Mouse (Mus musculus) MEL (cell line): ENCODE results near the gene Cbarp. TPM values are rescaled to one million over a fixed set of nuclear protein-coding genes. Genes with fewer than 3 reads are reported as not detected.
A peak's percentile ranks its signal among the peaks of the same experiment; 100 is the strongest.

ENCODE experiments used
- DNase-seq: peaks from one replicate; pipeline ENCODE4 v3.0.0; 2011; ENCODE audit warnings: low read depth, low spot score
- H3K27ac ChIP-seq: 2 replicates; pipeline ENCODE4 v1.5.1; 2012; ENCODE audit warnings: low read depth, mild to moderate bottlenecking, control low read depth, low read length, moderate library complexity; ENCODE audit not compliant: control insufficient read depth
- H3K27me3 ChIP-seq, 2 experiments: fragments of 150-350 bp in 1 of 2; sonication (generic) in 1 of 2; 2 replicates each; pipeline ENCODE4 v1.6.1; 2012; ENCODE audit warnings: low read length in 2 of 2, mild to moderate bottlenecking in 2 of 2, improper control_type of control experiment in 1 of 2, moderate library complexity in 1 of 2; ENCODE audit not compliant: insufficient read depth in 2 of 2, control insufficient read depth in 1 of 2
- H3K36me3 ChIP-seq, 2 experiments: 2 replicates each; pipeline ENCODE4 v1.6.1; 2012 to 2014; ENCODE audit warnings: low read length in 2 of 2, improper control_type of control experiment in 1 of 2, inconsistent platforms in 1 of 2, mild to moderate bottlenecking in 1 of 2; ENCODE audit not compliant: insufficient read depth in 2 of 2, control insufficient read depth in 1 of 2
- H3K4me1 ChIP-seq, 2 experiments: fragments of 150-350 bp in 1 of 2; sonication (generic) in 1 of 2; 2 replicates each; pipeline ENCODE4 v1.6.1; 2012; ENCODE audit warnings: low read length in 2 of 2, improper control_type of control experiment in 1 of 2, mild to moderate bottlenecking in 1 of 2; ENCODE audit not compliant: insufficient read depth in 2 of 2, control insufficient read depth in 1 of 2
- H3K4me3 ChIP-seq, 2 experiments: fragments of 150-350 bp in 1 of 2; sonication (generic) in 1 of 2; 2 replicates each; pipeline ENCODE4 v1.5.1; 2012; ENCODE audit warnings: low read depth in 2 of 2, low read length in 2 of 2, mild to moderate bottlenecking in 2 of 2, moderate library complexity in 2 of 2, control low read depth in 1 of 2, improper control_type of control experiment in 1 of 2; ENCODE audit not compliant: control insufficient read depth in 1 of 2, insufficient read depth in 1 of 2
- H3K79me2 ChIP-seq: 2 replicates; pipeline ENCODE4 v1.6.1; 2012; ENCODE audit warnings: mild to moderate bottlenecking, low read length, moderate library complexity; ENCODE audit not compliant: control insufficient read depth, poor library complexity, insufficient read depth
- H3K9ac ChIP-seq: 2 replicates; pipeline ENCODE4 v1.6.1; 2012; ENCODE audit warnings: low read depth, mild to moderate bottlenecking, control low read depth, low read length, moderate library complexity; ENCODE audit not compliant: control insufficient read depth, poor library complexity, severe bottlenecking
- H3K9me3 ChIP-seq: fragments of 150-350 bp; sonication (generic); replicated peaks from 2 replicates; pipeline ENCODE4 v1.6.1; 2012; ENCODE audit warnings: mild to moderate bottlenecking, low read length, improper control_type of control experiment, moderate library complexity; ENCODE audit not compliant: insufficient read depth
- CHD2 ChIP-seq: IDR thresholded peaks from 2 replicates; pipeline ENCODE4 v1.6.1; 2011; ENCODE audit warnings: low read length, improper control_type of control experiment
- E2F4 ChIP-seq: IDR thresholded peaks from 2 replicates; pipeline ENCODE4 v1.6.1; 2011; ENCODE audit warnings: low read depth, low read length, improper control_type of control experiment, borderline replicate concordance
- ELF1 ChIP-seq: IDR thresholded peaks from 2 replicates; pipeline ENCODE4 v1.6.1; 2014; ENCODE audit warnings: low read depth, mild to moderate bottlenecking, inconsistent platforms, low read length, improper control_type of control experiment, moderate library complexity
- EP300 ChIP-seq, 2 experiments: IDR thresholded peaks; 2 replicates each; pipeline ENCODE4 v1.6.1; 2011; ENCODE audit warnings: improper control_type of control experiment in 2 of 2, low read length in 2 of 2, low read depth in 1 of 2, mild to moderate bottlenecking in 1 of 2
- ETS1 ChIP-seq: IDR thresholded peaks from 2 replicates; pipeline ENCODE4 v1.6.1; 2012; ENCODE audit warnings: low read depth, mild to moderate bottlenecking, inconsistent platforms, low read length, improper control_type of control experiment, moderate library complexity
- GABPA ChIP-seq: IDR thresholded peaks from 2 replicates; pipeline ENCODE4 v1.6.1; 2012; ENCODE audit warnings: low read depth, mild to moderate bottlenecking, inconsistent platforms, low read length, improper control_type of control experiment, moderate library complexity
- GATA1 ChIP-seq: IDR thresholded peaks from 2 replicates; pipeline ENCODE4 v1.6.1; 2011; ENCODE audit warnings: low read depth, low read length, improper control_type of control experiment
- MAZ ChIP-seq: IDR thresholded peaks from 2 replicates; pipeline ENCODE4 v1.6.1; 2012; ENCODE audit warnings: low read depth, mild to moderate bottlenecking, inconsistent platforms, low read length, improper control_type of control experiment
- MXI1 ChIP-seq: IDR thresholded peaks from 2 replicates; pipeline ENCODE4 v1.6.1; 2011; ENCODE audit warnings: mild to moderate bottlenecking, low read depth, low read length, improper control_type of control experiment
- MYC ChIP-seq: IDR thresholded peaks from 2 replicates; pipeline ENCODE4 v1.6.1; 2011; ENCODE audit warnings: low read depth, mild to moderate bottlenecking, low read length, improper control_type of control experiment, moderate library complexity
- POLR2AphosphoS2 ChIP-seq: IDR thresholded peaks from 2 replicates; pipeline ENCODE4 v1.6.1; 2011; ENCODE audit warnings: low read length, improper control_type of control experiment
- SIN3A ChIP-seq: IDR thresholded peaks from 2 replicates; pipeline ENCODE4 v1.6.1; 2012; ENCODE audit warnings: low read length, improper control_type of control experiment, inconsistent platforms
- UBTF ChIP-seq: IDR thresholded peaks from 2 replicates; pipeline ENCODE4 v1.6.1; 2012; ENCODE audit warnings: low read depth, mild to moderate bottlenecking, inconsistent platforms, low read length, improper control_type of control experiment, moderate library complexity, borderline replicate concordance; ENCODE audit not compliant: insufficient read depth
- ZKSCAN1 ChIP-seq: IDR thresholded peaks from 2 replicates; pipeline ENCODE4 v1.6.1; 2012; ENCODE audit warnings: low read depth, mild to moderate bottlenecking, inconsistent platforms, low read length, improper control_type of control experiment, moderate library complexity
- ZNF384 ChIP-seq: IDR thresholded peaks from 2 replicates; pipeline ENCODE4 v1.6.1; 2012; ENCODE audit warnings: low read depth, mild to moderate bottlenecking, inconsistent platforms, low read length, improper control_type of control experiment
- polyA plus RNA-seq, 2 experiments: library from polyadenylated mRNA; stranded (reverse) in 1 of 2; unstranded in 1 of 2; fragments of >175 nt in 1 of 2; fragments of >200 nt in 1 of 2; gene quantifications; 2 replicates each; pipeline versions ENCODE4 v1.2.1 to v1.2.4; 2012; ENCODE audit warnings: low replicate concordance in 2 of 2, low read depth in 1 of 2; ENCODE audit not compliant: insufficient read length in 2 of 2, insufficient read depth in 1 of 2, missing spikeins in 1 of 2
- total RNA-seq: library from RNA; depleted of rRNA; stranded (reverse); fragments of 300-350 nt; gene quantifications from 2 replicates; pipeline ENCODE4 v1.2.3, GENCODE M21; 2012

Cbarp gene
- total and polyA plus RNA-seq, 3 experiments: 6.8 to 19.3 TPM; not detected in 1

- TF ChIP-seq MAZ (0 out of 2 replicates have a peak, but pooled peaks have one; percentile 58), GABPA (no peak), E2F4 (no peak), EP300 (IDR thresholded peaks at IDR 0.05; ENCODE audit: low read depth in 1 of 2, low read length in 2 of 2) (no peak)
Measured at GRCm38 (mm10) chr10:80114341-80115284, 26.0 kb downstream of the Cbarp start (continued).

GRCm38 (mm10) chr10:80107678-80108077 is 33.0 kb downstream of the Cbarp start:
- H3K4me1 ChIP-seq: peaks cover 6 to 17% of the 10 kb centered on the region in 2 experiments
- H3K27me3 ChIP-seq: no peaks in the 10 kb centered on the region
- TF ChIP-seq MXI1: no peak
- no peak for TF ChIP-seq ELF1
- no peak for TF ChIP-seq POLR2AphosphoS2
- no peak for TF ChIP-seq GABPA
- no peak for TF ChIP-seq ETS1
- no peak for TF ChIP-seq ZNF384
- TF ChIP-seq GATA1: no peak
- TF ChIP-seq MAZ: no peak
- no peak for TF ChIP-seq SIN3A
- no peak for TF ChIP-seq ZKSCAN1
- DNase-seq: no peak
- H3K9me3 ChIP-seq: no peaks in the 10 kb centered on the region
- peaks cover 0 to 12% of the 10 kb centered on the region in 2 experiments; a peak in 2 of 4 replicates for H3K36me3 ChIP-seq
- no peak overlapping the region for H3K4me3 ChIP-seq
- H3K79me2 ChIP-seq: no peaks in the 10 kb centered on the region
- H3K9ac ChIP-seq: no peak overlapping the region
- H3K27ac ChIP-seq: no peak overlapping the region

GRCm38 (mm10) chr10:80105926-80106325 is 34.7 kb downstream of the Cbarp start:
- H3K4me1 ChIP-seq: peaks cover 12 to 26% of the 10 kb centered on the region in 2 experiments
- TF ChIP-seq UBTF (no peak), CHD2 (no peak), MYC (no peak)
- TF ChIP-seq, all 39 proteins: peak for 0
- Histone ChIP-seq H3K79me2 (peaks cover 14% of the 10 kb centered on the region), H3K4me3 (no peak overlapping the region), H3K27me3 (no peaks in the 10 kb centered on the region), H3K9me3 (no peaks in the 10 kb centered on the region), H3K36me3 (peaks cover 0 to 18% of the 10 kb centered on the region in 2 experiments; a peak in 2 of 4 replicates), H3K27ac (no peak overlapping the region), H3K9ac (no peak overlapping the region)
- no peak for DNase-seq
